Mouse (Mus musculus) heart, adult 8-10 months (tissue): ENCODE measurements around the gene Tmem120b. TPM values are rescaled to one million over a fixed set of nuclear protein-coding genes. Genes with fewer than 3 reads are reported as not detected.

Experiments used
- DNase-seq: peaks from one replicate; pipeline ENCODE4 v3.0.0; 2022; ENCODE audit warnings: low spot score
- total RNA-seq, 4 experiments: library from RNA; stranded (reverse); gene quantifications; 2 replicates each; pipeline ENCODE4 v1.2.4; 2022

Gene Tmem120b
- total RNA-seq, 4 experiments from 2014 or later = 7.7 to 10.7 (median 8.4) TPM

DNA sequence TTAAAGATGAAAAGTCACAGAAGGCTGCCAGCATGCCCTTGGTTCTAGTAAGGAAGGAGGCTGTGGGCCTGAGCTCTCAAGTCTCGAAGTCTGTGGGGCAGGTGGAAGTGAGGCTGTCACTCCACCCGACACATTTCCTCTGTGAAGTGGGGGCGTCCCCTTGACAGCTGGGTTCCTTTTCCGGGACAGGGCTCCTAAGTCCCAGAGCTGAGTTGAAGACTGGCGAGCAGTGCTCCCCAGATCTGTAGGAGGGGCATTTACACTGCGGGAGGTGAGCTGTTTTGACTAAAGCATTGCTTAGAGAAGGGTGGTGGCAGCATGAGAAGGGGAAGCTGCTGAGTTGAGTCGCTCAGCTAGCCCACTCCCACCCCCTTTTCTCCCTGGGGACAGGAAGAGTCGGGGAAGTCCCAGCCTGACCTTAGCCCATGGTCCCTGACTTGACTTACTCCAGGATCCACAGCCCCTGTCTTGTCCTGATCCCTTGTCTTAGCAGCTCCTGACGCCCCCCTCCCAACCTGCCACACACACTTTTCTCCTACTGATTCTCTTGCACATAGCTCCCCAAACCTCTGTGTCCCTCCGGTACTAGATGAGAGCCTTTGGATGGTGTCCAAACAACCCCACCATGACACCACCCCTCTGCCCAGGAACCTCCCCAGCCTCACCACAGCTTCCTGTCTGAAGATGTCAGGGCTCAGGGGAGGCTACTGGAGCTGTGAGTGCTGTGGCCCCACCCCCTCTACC is 60.4 kb downstream of the Tmem120b start:
- DNase-seq = peak; percentile 11

DNA sequence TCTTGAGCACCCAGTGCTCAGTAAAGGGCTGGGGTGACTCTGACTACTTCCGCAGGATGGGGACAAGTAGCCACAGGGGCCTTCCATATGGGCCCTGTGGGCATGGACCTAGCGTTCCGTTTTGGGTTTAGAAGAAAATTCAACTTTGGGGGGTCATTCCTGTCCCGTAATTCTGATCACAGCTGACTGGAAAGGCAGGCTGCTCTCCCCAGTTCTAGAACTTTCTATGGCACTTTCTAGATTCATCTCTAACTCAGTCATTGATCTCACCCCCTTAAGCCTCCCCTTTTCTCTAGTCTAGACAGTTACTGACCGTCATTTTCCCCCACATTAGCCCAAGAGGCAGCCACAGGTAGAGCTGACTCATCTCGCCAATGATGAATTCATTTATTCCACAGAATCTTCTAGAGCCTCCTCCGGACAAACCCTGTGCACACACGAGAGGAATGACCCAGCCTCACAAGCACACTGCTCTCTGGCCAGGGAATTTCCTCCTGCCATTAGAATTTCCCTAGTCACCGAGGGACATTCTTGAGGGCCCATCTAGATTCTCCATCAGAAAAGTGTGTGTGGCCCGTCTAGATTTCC is 61.0 kb downstream of the Tmem120b start:
- DNase-seq = no peak

DNA sequence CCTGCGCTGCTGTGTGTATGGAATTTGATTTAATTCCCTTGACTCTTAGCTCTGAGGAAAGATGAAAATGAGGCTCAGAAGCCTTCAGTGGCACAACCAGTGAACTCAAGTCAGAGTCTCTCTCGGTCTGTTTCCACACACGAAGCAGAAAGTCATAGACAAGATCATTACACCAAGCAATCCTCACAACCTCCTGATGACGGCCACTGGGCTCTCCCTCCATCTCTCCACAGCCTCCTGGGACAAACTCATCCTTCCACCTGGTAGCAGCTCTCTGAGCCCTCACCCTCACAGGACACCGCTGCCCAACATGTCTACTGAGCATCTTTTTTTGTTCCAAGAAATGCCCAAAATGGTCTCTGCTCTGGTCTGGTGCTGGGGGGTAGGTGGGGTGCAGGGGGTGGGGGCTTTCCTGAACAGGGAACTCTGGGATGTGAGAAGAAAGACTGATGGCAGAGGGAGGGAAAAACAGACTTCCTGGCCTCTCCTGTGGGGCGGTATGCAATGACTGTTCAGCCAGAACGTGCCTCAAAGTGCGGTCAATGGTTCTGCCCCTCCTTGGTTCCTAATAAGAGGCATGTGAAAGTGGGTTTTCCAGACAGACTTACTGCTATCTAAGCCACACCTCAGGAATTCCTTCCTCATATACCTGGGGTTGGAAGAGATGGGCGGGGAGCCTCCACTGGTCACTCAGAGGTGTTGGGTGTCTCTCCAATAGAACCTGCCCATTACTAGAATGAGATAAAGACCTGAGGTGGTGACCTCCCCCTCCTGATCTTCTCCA is 62.0 kb downstream of the Tmem120b start:
- DNase-seq = no peak

DNA sequence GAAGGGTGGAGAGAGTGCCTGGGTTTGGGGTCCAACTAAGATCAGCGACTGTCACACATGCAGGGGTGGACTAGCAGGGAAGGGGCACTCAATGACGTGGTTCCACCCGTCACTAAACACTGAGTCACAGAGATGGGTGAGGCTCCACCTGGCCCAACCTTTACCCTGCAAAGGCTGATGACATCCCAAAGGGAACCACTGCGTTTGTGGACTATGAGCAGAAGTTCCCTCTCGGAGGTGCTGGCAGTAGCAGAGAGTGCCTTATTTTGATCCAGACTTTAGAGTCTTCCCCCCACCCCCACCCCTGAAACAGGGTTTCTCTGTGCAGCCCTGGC is 62.6 kb downstream of the Tmem120b start:
- no peak for DNase-seq

DNA sequence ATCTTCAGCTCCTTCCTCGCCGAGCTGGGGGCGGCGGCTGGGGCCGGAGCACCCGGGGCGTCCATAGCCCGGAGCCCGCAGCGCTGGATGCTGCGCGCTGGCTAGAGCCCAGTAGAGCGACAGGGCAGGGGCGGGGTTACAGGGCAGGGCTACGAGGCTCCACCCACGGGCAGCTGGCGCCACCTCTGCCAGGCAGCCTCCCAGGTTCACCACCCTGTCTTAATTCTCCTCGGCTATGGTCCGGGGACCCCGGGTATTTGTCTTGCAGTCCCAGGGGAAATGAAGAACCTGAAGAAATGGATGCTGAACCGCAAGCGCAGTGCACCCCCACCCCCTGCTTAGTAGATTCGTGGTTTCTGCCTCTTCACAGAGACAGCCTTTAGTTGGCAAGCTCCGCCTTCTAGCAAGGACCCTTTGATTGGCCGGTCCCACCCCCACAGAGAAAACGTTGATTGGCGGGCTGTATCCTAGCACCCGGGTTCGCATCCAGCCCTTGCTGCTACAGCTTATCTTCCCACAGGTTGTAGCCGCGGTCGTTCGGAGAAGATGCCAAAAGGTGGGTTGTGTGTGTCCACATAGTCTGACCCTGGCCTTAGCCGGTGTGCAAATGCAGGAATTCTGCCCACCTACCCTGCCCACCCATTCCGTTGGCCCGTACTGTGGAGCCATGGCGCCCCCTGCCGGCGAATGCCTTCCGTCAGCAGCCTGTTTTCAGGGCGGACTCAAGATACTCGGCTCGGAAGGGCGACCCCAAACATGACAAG is 64.3 kb downstream of the Tmem120b start, which contains the start of gene Rhof:
Rhof (minus strand) TSS at position 385 of the 764 bp plus-strand sequence.
- peak; percentile 80 for DNase-seq

DNA sequence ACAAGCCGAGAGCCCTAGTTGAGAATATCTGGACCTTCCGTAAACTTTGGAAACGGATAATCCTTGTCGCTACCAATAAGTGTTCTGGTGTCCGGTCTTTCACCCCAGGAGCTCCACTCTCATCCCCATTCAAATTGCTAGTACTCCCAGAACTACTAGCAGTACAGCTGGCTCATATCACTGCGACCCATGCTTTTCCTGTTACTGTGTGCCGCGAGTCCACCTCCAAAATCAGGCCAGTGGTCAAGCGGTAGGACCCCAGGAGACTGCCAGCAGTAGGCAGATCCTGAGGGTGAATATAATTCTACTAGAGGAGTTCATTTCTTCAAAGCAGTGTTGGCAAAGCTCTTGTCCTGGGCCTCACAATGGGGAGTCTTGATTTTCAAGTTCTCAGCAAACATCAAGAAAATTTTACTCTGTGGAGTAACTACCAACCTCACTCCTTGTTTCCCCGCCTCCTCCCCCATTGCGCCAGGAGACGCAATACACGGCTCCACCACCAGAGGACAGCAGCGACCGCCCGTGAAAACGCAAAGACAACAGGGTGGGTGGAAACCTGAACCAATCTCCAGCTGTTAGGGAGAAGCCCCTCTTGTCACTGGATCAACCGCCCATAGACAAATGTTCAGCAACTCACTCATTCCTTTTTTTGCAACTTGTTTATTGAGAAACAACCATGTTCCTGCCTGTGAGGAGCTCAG is 65.0 kb downstream of the Tmem120b start:
- DNase-seq = peak; percentile 93

DNA sequence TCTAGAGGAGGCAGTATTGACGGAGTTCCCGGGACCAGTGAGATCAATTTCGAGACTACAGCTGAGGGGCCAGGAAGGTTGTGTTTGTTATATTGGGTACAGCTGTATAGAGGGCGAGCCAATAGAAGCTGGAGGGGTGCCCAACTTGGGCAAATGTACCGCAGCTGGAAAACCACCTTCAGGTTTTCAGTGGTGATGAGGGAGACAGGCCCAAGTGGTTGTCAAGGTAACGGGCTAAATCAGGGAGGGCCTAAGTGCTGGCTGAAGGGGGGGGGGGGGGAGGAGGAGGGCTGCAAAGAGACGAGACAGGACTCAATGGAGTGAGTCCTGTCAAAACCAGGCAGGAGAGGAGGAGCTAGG is 65.5 kb downstream of the Tmem120b start:
- no peak for DNase-seq

DNA sequence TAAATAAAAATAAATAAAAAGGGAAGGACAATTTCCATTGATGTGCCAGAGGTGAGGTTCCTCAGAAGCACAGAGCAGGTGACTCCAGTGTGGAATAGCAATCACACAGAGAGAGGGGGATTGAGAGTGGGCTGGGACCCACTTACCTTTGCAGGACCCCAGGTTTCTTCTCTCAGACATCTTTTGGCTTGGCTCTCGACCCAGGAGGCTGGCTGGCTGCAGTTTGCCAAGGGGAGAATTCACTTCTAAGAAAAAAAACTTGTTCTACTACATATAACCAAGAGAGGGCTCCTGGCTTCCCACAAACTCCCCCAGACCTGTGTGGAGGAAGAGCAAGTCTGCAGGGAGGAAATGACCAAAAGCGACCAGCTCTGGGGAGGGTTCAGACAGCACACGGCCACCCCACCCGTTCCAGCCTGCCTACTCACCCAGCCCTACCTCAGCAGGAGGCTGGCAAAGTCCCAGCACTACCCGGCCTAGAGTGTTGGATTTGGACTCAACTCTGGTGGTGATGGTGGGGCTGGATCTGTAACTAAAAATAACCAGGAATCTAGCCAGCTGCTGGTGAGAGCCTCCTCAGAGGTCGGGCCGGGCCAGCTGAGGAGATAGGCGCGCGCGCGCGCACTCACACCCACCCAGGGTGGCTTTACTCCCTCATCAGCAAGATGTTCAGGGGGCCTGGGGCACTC is 66.1 kb downstream of the Tmem120b start:
- DNase-seq = peak; percentile 81

DNA sequence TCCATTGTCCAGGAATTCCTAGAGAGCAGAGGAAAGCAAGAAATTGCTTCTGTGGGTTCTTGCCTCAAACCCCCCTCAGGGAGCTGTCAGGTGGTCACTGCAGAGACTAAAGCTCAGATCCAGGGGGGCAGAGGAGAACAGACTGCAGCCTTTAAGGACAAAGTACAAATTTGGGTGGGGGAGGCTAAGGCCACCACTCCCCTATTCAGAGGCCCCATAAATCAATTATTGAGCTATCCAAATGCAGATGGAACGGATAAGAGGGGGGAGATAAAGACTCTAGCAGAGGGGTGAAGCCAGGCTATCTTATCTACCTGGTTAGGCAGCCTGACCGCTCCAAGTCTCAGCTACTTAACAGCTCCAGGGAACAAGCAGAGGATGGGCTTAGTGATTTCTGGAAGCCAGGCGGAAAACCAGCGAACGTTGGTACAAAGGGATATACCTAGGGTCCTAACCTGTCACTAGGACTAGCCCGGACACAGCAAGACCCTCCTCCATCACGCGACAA is 66.7 kb downstream of the Tmem120b start:
- no peak for DNase-seq

DNA sequence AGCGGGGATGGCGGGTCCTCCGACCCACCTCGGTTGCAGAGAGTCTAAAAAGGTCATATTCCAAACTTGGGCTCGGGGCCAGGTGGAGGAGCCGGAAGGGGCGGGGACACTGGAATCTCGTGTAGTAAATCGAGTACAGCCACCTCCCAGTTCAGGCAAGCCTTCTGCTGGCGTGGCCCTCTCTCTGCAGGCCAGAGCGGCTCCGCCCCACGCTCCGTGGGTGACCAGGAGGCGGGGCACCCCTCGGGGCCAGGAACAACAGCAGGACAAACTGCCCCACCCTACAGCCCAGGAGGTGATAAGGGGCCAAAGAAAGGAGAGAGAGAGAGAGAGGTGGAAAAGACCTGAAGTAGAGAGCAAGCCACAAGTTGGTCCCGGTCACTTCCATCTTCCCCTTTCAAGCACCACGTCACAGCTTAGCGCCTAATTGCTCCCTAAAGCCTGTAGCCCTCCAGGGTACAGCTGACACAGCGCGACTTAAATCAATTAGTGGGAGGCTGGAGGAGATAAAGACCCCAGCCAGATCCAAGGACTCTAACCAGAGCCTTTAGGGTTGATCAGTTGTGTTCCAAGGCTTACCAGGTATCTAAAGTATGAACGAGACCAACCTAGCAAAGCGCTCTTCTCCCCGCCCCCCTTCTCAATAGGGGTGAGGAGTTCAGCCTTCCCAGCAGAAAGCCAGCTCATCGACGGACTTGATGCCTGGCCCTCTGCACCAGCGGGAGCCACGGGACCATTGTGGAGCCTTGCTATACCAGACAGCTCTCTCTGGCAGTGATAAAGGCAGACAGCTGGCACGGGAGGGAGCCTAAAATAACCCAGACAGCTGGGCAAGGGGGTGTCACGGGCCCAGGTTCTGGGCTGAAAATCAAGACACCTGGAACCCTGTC is 67.5 kb downstream of the Tmem120b start:
- DNase-seq = peak; percentile 95

DNA sequence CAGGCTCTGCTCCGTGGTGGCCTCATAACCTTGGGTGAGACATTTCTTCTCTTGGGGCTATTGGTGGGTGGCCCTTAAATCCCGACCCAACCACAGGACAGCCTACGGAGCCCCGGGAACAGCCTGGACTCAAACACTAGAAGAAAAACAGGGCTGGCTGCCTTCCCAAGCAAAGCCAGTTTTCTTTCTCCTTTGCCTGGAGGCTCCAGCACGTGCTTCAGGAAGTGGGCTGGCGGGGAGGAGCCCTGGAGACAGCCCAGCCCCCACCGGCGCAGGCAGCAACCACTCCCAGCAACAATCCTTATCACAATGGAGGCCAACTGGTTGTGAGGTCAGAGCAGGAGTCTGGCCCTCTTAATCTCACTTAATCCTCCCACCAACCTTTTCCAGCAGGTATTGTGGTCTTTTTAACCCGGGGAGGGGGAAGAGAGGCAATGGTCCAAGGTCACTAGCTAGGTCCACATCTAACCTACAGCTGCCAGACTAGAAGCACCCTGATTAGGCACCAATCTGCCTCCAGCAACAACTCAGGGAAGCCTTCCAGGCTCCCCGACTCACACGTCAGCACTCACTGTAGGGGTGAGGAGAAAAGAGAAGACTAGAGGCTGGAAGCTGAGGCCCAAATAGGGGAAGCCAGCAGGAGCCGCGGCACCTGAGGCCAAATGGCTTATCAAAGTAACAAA is 68.3 kb downstream of the Tmem120b start:
- DNase-seq = peak; percentile 96

DNA sequence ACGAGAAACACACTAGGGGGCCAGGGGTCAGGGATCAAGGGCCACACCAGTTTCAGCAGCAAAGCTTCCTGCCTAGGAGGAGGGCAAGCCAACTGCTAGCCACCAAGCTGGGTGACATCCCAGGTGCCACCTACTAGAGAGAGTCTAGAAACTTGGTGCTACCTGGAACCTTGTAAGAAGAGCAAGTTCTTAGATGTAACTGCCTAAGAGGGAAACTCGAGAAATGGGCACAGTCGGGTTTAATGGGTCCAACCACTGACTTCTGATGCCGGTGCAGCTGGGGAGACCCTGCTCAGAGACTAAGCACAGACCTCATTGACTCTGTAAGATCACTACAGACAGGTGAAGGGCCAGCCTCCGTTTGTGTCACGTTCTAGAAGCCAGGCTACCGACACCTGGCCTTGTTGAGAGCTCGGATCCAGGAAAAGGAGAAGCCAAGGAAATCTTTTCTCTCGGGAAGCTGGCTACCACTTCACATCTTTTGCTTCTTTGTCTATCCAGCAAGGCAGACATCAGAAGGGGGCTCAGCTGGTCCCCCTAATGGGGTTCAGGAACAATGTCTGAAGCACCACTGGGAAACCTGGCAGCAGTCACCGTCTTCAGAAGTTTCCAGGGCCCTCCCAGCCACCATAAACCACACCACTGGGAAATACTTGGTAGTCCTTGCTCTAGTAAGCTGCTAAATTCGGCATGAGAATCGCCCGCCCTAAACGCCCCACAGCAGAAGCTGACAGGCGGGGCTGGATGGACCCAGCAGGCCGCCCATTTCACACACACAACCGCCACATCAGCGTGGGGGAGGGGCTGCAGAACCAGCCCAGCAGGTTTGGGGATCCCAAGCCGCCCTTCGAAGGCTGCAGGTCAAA is 69.1 kb downstream of the Tmem120b start:
- peak; percentile 88 for DNase-seq

DNA sequence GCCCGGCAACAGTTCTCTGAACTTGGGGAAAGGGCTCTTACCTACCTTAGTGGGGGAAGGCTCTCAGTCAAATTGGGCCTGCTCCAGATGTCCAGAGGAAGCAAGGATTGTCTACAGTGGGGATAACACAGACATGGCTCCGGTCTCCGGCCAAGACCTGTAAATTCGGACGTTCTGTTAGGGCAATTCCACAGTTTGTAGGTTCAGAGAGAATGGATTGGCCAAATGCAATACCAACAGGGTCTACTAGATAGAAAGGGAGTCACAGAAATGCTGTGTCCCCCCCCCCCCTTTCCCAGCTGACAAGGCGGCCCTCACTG is 69.7 kb downstream of the Tmem120b start:
- no peak for DNase-seq

DNA sequence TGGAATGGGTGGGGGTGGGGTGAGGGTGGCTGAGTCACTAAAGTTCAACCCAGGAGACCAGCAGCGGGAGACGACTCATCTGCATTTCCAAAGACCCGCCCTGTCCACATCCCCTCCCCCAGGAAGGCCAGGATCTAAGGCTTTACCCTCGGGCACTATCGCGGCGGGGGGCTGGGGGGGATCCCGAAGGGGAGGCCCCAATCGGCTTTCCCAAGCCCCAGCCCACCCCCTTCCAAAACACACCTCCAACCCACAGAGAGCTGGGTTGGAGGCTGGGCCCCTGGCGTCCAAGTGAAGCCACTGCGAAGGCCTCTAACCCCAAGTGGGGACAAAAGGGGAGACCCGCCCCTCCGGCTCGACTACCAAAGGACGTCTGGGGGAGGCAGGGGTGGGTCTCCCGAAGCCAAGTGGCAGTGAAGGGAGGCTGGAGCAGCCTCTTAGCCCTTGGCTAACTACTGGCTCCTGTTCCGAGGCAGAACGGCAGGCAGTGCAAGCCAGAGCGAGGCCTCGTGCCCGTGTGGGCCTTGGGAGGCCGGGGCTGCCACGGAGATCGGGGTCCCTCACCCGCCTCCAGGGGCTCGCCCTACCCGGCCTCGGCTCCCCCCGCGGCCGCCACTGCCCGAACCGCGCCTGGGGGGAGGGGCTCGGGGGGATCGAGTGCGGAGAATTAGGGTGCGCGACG is 70.2 kb downstream of the Tmem120b start:
- DNase-seq = peak; percentile 74

DNA sequence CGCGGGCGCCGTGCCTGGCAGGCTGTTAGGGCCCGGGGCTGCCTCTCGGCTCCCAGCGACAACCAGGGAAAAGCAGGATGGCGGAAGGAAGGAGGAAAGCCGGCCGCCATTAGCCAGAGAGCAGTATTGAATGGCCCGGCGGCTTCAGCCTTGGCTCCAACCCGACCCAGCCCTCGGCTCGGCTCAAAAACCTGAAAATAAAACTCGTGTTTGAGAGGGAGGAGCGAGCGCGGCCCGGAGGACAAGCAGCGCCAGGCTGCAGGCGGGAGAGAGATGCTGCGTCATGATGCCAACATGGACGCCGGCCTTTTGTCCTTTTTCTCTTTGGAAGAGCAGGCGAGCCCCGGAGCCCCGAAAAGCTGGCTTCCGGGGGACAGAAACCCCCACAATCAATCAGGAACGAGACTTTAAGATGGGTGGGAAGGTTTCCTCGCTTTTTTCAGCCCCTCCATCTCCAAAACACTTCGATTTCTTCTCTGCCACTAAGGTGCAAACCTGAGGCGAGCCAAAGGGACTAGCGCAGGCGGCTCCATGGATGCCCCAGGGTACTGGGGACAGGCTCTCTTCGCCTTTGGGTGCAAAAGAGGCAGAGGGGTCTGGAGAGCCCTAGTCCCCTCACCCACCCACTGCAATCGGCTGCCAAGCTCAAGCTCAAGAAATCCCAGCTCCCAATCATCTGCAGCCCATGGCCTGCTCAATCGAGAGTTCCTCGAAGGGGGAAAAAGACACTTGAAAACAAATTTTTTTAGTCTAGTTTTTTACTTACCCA is 70.9 kb downstream of the Tmem120b start:
- peak; percentile 88 for DNase-seq

DNA sequence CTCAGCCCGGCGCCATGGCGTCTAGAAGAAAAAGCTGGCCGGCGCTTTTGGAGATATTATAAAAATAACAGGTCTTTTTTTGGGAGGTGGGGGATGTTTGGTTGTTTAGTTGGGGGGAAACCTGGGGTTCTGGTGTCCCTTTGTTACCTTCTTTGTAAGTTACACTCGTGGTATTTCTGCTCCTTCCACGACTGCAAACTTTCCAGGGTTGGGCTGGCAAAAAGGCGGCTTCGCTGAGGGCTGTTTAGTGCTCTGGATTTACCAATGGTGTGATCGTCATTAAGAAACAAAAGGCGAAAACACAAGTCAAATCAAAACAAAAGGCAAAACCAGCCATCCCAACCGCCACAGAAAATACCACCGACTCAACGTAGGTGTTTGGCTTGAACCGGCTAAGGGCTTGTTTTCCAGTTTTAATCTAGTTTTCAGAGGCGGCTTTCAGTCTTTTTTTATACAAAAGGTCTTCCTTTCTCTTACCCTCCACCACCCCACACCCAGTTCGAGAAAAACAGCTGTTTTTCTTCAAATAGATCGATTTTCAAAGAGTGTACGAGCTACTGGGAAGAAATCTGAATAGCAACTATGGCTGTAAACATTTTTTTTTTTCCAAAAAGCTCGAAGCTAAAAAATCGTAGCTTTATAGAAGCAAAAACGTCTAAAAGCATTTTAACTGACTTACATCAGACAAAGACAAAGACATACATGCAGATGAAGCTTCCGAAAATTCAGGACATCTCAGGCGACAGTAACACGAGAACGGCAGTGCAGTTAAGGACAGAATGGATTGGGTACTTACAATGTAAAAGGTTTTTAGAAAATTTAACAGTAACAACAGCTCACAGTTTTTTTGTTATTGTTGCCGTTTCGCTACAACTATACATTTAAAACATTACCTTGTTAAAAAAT is 71.8 kb downstream of the Tmem120b start:
- no peak for DNase-seq
